Mouse (Mus musculus) MEL (cell line): ENCODE data around the gene Hcn3.

Source experiments
- CTCF ChIP-seq, 3 experiments: IDR thresholded peaks in 2 of 3; conservative IDR thresholded peaks in 1 of 3; 2 replicates each; pipeline ENCODE4 v1.5.1; 2011 to 2012; ENCODE audit warnings: low read length in 3 of 3, low read depth in 2 of 3, mild to moderate bottlenecking in 2 of 3, improper control_type of control experiment in 1 of 3, inconsistent platforms in 1 of 3, mixed read lengths in 1 of 3, moderate library complexity in 1 of 3; ENCODE audit not compliant: control insufficient read depth in 1 of 3, insufficient read depth in 1 of 3, poor library complexity in 1 of 3, severe bottlenecking in 1 of 3
- GATA1 ChIP-seq: IDR thresholded peaks from 2 replicates; pipeline ENCODE4 v1.6.1; 2011; ENCODE audit warnings: low read depth, low read length, improper control_type of control experiment
- MAX ChIP-seq: IDR thresholded peaks from 2 replicates; pipeline ENCODE4 v1.6.1; 2011; ENCODE audit warnings: low read length, improper control_type of control experiment
- MAZ ChIP-seq: IDR thresholded peaks from 2 replicates; pipeline ENCODE4 v1.6.1; 2012; ENCODE audit warnings: low read depth, mild to moderate bottlenecking, inconsistent platforms, low read length, improper control_type of control experiment
- POLR2A ChIP-seq, 2 experiments: IDR thresholded peaks; 2 replicates each; pipeline ENCODE4 v1.6.1; 2011 to 2012; ENCODE audit warnings: low read length in 2 of 2, mild to moderate bottlenecking in 2 of 2, control low read depth in 1 of 2, improper control_type of control experiment in 1 of 2, low read depth in 1 of 2, moderate library complexity in 1 of 2; ENCODE audit not compliant: control insufficient read depth in 1 of 2, insufficient read depth in 1 of 2, poor library complexity in 1 of 2
- USF1 ChIP-seq: IDR thresholded peaks from 2 replicates; pipeline ENCODE4 v1.6.1; 2014; ENCODE audit warnings: low read depth, mild to moderate bottlenecking, inconsistent platforms, low read length, improper control_type of control experiment, moderate library complexity

DNA sequence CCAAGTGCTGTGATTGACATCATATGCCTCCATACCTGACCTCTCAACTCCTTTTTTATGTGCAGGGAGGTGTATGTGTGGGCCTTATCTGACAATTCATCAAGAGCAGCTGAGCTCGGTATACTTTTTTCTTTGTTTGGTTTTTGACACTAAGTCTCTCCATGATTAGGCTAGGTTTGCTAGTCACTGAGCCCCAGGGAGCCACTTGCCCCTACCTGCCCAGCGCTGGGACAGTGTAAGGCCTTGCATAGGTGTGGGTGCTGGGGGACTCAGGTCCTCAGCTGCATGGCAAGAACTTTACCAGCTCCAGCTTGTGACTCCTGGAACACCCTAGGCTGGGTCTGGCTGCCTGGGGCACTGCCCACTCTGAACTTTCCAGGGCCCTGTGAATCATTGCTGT lies 46.7 kb upstream of the Hcn3 start:
- no peak for TF ChIP-seq CTCF (IDR thresholded peaks at IDR 0.05 in 2 of 3, conservative IDR thresholded peaks at IDR 0.05 in 1 of 3; ENCODE audit: control insufficient read depth in 1 of 3, insufficient read depth in 1 of 3, low read depth in 2 of 3, low read length in 3 of 3, poor library complexity in 1 of 3, severe bottlenecking in 1 of 3)
- TF ChIP-seq POLR2A (IDR thresholded peaks at IDR 0.05; ENCODE audit: control insufficient read depth in 1 of 2, insufficient read depth in 1 of 2, low read depth in 1 of 2, low read length in 2 of 2, poor library complexity in 1 of 2), result no peak
- TF ChIP-seq GATA1, result no peak
- TF ChIP-seq MAX, result no peak
- TF ChIP-seq USF1, result no peak
- no peak for TF ChIP-seq MAZ
